Mouse (Mus musculus): ENCODE results near the gene Tmem145.

DNA sequence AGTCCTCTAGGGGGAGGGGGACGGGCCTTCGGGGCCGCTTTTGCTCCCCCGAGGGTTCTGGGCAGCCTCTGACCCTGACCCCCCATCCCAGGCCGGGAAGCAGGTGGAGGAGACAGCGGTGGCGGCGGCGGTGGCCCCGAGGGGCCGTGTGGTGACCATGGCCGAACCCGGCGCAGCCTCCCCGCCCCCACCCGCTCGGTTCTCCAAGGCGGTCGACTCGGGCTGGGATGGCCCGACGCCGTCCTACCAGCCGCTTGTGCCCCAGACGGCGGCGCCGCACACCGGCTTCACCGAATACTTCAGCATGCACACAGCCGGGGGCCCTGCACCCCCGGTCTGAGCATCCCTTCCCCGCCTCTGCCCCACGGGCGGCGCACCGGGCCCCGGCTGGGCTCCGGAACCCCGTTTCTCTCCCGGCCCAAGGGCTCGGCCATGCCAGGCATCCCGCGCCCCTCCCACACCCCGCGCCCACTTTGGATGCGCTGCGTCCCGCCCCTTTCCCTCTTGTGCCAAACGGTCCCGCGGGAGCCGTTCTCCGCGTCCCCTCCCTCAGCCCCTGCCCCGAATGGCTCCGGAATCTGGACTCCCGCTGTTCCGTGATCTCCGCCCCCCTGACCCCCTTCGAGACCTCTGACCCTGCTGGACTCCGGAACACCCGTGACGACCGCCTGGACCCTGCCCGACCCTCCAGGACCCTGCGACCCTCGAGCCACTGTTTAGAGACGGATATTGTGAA, 9.6 kb downstream of the Tmem145 start:
- TF ChIP-seq EP300 (IDR thresholded peaks at IDR 0.05; ENCODE audit: insufficient read depth, low read depth, low read length) (no peak), CTCF (IDR thresholded peaks at IDR 0.05; ENCODE audit: low read depth, low read length) (no peak), POLR2A (IDR thresholded peaks at IDR 0.05; ENCODE audit: insufficient read depth, low read length) (no peak)
